Mouse (Mus musculus) ovary, postnatal 14 days (tissue): ENCODE data around the gene Angptl4.
"Not testable (repeated sequence)": the region's sequence is repeated elsewhere in the genome, so short reads cannot be mapped to it uniquely, and the experiment has no call there.

Experiments used
- DNase-seq: peaks from one replicate; pipeline ENCODE4 v3.0.0; 2022; ENCODE audit warnings: low spot score

The Angptl4 gene

DNA sequence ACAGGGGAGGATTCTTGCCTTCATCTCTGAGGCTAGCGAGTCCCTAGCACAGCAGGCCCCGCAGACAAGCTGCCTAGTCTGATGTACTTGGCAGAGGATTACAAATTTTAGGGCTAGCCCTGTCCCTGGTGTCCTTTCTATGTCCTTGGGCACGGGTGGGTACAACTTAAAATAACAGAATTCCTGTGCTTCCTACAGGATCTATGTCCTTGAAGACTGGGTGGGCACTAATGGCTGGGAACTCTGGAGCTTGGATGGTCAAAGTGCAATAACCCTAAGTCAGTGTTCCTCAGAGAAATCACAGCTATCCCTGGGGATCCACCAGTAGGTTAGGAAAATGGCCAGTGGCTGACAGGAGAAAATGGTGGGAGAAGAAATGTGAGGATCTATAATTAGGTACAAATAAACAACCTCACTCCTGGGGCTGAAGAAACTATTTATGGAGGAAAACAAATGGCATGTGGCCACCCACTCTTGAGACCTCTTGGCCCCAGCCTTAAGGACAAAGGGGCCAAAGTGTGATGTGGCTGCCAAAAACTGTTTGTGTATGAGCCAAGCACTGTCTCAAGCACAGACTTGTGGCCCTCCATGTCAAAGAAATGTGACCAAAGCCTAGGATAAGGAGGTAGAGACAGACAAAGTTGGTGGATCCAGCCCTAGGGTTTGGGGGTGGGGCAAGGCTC lies 25.4 kb downstream of the Angptl4 start:
- no peak for DNase-seq

GRCm38 (mm10) chr17:33755418-33756107 lies 26.1 kb downstream of the Angptl4 start:
- DNase-seq, result no peak

GRCm38 (mm10) chr17:33754656-33755055 lies 27.0 kb downstream of the Angptl4 start:
- no peak for DNase-seq

- DNase-seq, result no peak
These were observed 29.3 kb downstream of the Angptl4 start for GRCm38 (mm10) chr17:33752297-33752696.

GRCm38 (mm10) chr17:33751181-33751580 lies 30.4 kb downstream of the Angptl4 start:
- DNase-seq, result no peak

DNA sequence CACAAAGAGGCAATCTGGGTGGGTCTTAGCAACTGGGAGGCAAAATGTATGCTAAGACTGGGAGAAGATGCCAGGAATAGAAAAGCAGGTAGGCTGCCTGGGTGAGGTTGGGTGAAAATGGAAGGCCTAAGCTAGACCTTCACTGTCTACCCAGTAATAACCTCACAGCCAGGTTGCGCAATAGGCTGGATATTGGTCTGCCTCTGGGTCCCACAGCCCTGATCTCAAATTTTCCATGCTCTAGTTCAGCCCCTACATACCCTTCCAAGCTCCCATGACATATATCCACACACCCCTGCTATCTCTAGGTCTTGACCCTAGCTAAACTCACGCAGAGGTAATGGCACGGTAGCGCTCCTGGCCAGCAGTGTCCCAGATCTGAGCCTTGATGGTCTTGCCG lies 32.2 kb downstream of the Angptl4 start:
- DNase-seq, result no peak

GRCm38 (mm10) chr17:33746011-33746410 lies 35.6 kb downstream of the Angptl4 start:
- no peak for DNase-seq

DNA sequence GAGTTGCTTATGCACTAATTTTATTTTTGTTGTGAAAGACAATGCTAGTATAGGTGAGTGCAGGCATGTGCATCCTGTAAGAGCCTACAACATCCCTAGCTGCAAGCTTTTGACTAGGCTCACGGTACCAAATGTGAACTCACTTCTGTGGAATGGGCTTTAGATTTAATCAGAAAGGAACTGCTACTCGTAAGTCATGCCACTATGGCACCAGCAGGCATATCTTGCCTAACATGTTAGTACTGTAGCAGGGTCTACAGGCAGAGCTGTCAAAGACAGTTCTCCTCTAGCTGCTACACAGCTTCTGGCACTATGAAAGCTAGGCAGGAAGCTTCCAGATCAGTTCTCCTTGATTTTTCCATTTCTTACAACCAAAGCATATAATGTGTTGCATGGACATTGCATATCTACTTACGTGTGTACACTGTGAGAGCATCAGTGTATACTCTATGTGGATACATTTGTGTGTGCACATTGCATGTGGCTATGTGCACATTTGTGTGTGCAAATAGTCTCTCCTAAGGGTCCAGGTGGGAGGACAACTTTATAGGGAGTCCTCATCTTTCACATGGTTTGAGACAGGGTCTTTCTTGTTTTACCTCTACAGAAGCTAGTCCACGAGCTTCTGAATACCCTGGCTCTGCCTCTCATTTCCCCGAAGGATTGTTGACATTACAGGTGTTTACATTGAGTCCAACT lies 36.8 kb downstream of the Angptl4 start:
- DNase-seq, result no peak

GRCm38 (mm10) chr17:33742420-33742819 lies 39.2 kb downstream of the Angptl4 start:
- DNase-seq, result no peak

GRCm38 (mm10) chr17:33733526-33733925 lies 48.1 kb downstream of the Angptl4 start:
- not testable (repeated sequence) for DNase-seq

DNA sequence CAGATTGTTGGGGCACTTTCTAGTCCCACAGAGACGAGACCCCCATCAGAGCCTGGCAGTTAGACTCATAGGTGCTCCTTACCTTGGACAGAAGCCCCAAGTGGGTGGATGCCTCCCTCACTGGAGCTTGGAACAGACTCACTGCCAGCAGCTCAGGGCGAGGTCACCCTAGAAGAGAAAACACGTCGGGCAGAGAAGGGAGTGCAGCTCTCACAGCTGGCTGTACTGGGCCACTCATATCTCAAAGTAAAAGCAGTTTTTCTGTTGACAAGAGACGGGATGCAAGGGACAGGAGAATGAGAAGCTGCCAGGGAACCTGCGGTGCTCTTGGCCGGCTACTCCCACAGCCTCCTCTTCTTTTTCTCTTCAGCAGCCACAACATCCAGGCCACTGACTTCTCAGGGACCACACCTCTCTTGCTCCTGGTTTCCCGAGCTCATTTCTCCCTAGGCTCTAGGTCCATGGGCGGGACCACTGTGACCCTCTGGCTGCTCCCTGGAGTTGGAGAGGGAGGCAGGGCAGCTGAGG lies 49.0 kb downstream of the Angptl4 start:
- DNase-seq, result not testable (repeated sequence)

DNA sequence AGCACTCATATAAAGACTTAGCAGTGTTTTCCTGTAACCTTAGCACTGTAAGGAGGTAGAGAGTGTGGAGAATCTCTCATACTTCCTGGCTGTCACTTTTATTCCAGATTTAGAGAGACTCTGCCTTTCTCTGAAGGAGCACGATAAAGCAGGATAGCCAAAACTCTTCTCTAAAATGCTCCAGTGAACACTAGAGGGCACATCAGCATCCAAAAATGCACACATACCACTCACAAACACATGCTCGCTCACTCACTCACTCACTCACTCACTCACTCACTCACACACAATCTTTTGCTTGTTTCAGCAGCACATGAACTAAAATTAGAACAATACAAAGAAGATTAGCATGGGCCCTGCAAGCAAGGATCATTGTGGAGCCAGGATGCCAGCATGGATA lies 52.4 kb downstream of the Angptl4 start:
- no peak for DNase-seq

- no peak for DNase-seq
These were observed 53.2 kb downstream of the Angptl4 start for GRCm38 (mm10) chr17:33728396-33728795.
